Mouse (Mus musculus) embryonic facial prominence, embryonic 11.5 days (tissue): ENCODE data around the gene Fam110a. TPM values are rescaled to one million over a fixed set of nuclear protein-coding genes. Genes with fewer than 3 reads are reported as not detected.
"Not testable (repeated sequence)": the region's sequence is repeated elsewhere in the genome, so short reads cannot be mapped to it uniquely, and the experiment has no call there.

Experiments used
- ATAC-seq: fragments of 200-750 bp; cut with Nextera tagmentation; replicated peaks from 2 replicates; pipeline ENCODE4 v1.8.0; 2017; ENCODE audit warnings: low read depth; ENCODE audit not compliant: insufficient number of reproducible peaks, low FRiP score, low TSS enrichment
- DNase-seq: peaks from one replicate; pipeline ENCODE4 v3.0.0-alpha.2; 2015; ENCODE audit warnings: low spot score
- H3K27ac ChIP-seq: fragments of 300-500 bp; sonication (generic); replicated peaks from 2 replicates; pipeline ENCODE4 v1.5.1; 2014; ENCODE audit warnings: mild to moderate bottlenecking, low read depth, low read length, control low read depth
- H3K27me3 ChIP-seq: fragments of 300-500 bp; sonication (generic); 2 replicates; pipeline ENCODE4 v1.6.1; 2014; ENCODE audit warnings: mild to moderate bottlenecking, low read length, moderate library complexity, mixed read lengths; ENCODE audit not compliant: control insufficient read depth, insufficient read depth
- H3K36me3 ChIP-seq: fragments of 300-500 bp; sonication (generic); replicated peaks from 2 replicates; pipeline ENCODE4 v1.6.1; 2014; ENCODE audit warnings: low read depth, mild to moderate bottlenecking, low read length, moderate library complexity, mixed read lengths; ENCODE audit not compliant: control insufficient read depth, insufficient read depth
- H3K4me1 ChIP-seq: fragments of 300-500 bp; sonication (generic); 2 replicates; pipeline ENCODE4 v1.6.1; 2014; ENCODE audit warnings: low read length, mixed read lengths; ENCODE audit not compliant: control insufficient read depth, insufficient read depth
- H3K4me2 ChIP-seq: fragments of 300-500 bp; sonication (generic); 2 replicates; pipeline ENCODE4 v1.6.1; 2014; ENCODE audit warnings: low read depth, mild to moderate bottlenecking, control low read depth, low read length, moderate library complexity
- H3K4me3 ChIP-seq: fragments of 300-500 bp; sonication (generic); 2 replicates; pipeline ENCODE4 v1.5.1; 2014; ENCODE audit warnings: low read depth, low read length, control low read depth
- H3K9ac ChIP-seq: fragments of 300-500 bp; sonication (generic); replicated peaks from 2 replicates; pipeline ENCODE4 v1.6.1; 2014; ENCODE audit warnings: mild to moderate bottlenecking, control low read depth, low read length
- H3K9me3 ChIP-seq: fragments of 300-500 bp; sonication (generic); replicated peaks from 2 replicates; pipeline ENCODE4 v1.6.1; 2016; ENCODE audit warnings: mild to moderate bottlenecking, low read length, inconsistent platforms, mixed read lengths; ENCODE audit not compliant: control insufficient read depth
- WGBS: fragments of 180-500 bp; shearing (Covaris S2); extraction: QIAGEN DNeasy Blood & Tissue Kit; methylation state at CpG from one replicate; pipeline ENCODE4 v1.1.7; 2014; 5-methylcytosine and 5-hydroxymethylcytosine counted together
- polyA plus RNA-seq: library from polyadenylated mRNA; unstranded; fragments of >200 nt; fragmentation: Nextera tagmentation; extraction: Ambion mirVana; gene quantifications from 2 replicates; pipeline ENCODE4 v1.2.1, GENCODE M21; 2014

Gene Fam110a
- polyA plus RNA-seq, 1 experiment from 2014 or later, result 31.7 TPM

DNA sequence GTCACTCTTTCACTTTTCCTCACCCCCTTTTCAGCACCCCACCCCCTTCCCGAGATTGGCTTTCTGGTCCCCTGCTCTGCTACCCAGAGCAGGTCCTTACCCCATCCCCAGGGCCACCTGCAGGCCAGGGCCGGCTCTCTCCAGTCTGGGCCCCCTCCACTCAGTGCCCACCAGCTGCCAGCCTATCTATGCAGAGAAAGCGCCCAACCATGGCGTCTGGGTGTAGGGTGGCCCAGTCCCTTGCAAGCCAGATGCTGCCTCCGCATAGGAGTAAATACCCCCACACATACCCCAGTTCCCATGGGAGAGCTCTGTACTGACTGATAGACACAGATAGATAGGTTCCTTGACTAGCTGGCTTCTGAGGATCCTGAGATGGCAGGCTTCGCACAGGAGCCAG, 20.7 kb upstream of the Fam110a start:
- DNase-seq (no peak), ATAC-seq (no peak)
- WGBS, result 59% methylated on average over 6 of the region's 6 CpGs
- no peak overlapping the region for H3K9ac ChIP-seq
- peaks cover 10% of the 10 kb centered on the region; the same call in 1 of the 2 replicates for H3K27me3 ChIP-seq
- no peaks in the 10 kb centered on the region for H3K9me3 ChIP-seq
- no peak overlapping the region for H3K4me3 ChIP-seq
- no peak overlapping the region for H3K27ac ChIP-seq
- H3K36me3 ChIP-seq, result no peaks in the 10 kb centered on the region
- no peaks in the 10 kb centered on the region for H3K4me1 ChIP-seq
- H3K4me2 ChIP-seq, result no peak overlapping the region

DNA sequence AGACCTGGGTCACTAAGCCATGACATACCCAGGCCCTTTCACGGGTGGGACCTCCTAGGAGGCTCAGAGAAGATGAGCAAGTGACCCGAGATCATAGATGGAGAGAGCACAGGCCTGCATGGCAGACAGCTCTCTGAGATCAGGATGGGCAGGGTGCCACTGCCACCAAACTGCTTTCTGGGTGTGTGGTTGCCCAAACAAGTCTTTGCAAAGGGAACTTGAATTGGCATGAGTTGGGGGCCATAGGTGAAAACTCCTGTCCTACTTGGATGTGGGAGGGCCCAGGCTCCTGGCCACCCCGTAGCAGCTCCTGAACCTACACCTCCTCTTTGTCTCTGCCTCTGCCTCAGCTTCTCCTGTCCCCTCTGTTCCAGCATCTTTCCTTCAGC, 20.3 kb upstream of the Fam110a start:
- ATAC-seq (no peak), DNase-seq (no peak)
- H3K27ac ChIP-seq, result no peak overlapping the region
- H3K36me3 ChIP-seq, result no peaks in the 10 kb centered on the region
- H3K4me1 ChIP-seq, result no peaks in the 10 kb centered on the region
- no peaks in the 10 kb centered on the region for H3K9me3 ChIP-seq
- peaks cover 10% of the 10 kb centered on the region for H3K27me3 ChIP-seq
- no peak overlapping the region for H3K9ac ChIP-seq
- no peak overlapping the region for H3K4me2 ChIP-seq
- H3K4me3 ChIP-seq, result no peak overlapping the region
- WGBS, result 39% methylated on average over 3 of the region's 3 CpGs

- DNase-seq (no peak), ATAC-seq (no peak)
- Histone ChIP-seq H3K4me2 (no peak overlapping the region), H3K4me1 (no peaks in the 10 kb centered on the region), H3K9me3 (no peaks in the 10 kb centered on the region), H3K36me3 (no peaks in the 10 kb centered on the region), H3K27me3 (peaks cover 10% of the 10 kb centered on the region), H3K27ac (no peak overlapping the region), H3K9ac (no peak overlapping the region), H3K4me3 (no peak overlapping the region)
- 5% methylated on average over 20 of the region's 20 CpGs for WGBS
Measured at GRCm38 (mm10) chr2:151999669-152000290, 19.8 kb upstream of the Fam110a start.

GRCm38 (mm10) chr2:151998932-151999331, 18.9 kb upstream of the Fam110a start:
- Histone ChIP-seq H3K27me3 (peaks cover 10% of the 10 kb centered on the region), H3K9me3 (no peaks in the 10 kb centered on the region), H3K4me1 (no peaks in the 10 kb centered on the region), H3K4me3 (no peak overlapping the region), H3K4me2 (no peak overlapping the region), H3K9ac (no peak overlapping the region), H3K27ac (no peak overlapping the region), H3K36me3 (no peaks in the 10 kb centered on the region)
- DNase-seq (no peak), ATAC-seq (no peak)
- WGBS, result 71% methylated on average over 4 of the region's 4 CpGs

- ATAC-seq, result no peak
- H3K4me3 ChIP-seq, result no peak overlapping the region
- H3K4me1 ChIP-seq, result no peaks in the 10 kb centered on the region
- H3K9ac ChIP-seq, result no peak overlapping the region
- H3K27ac ChIP-seq, result no peak overlapping the region
- no peaks in the 10 kb centered on the region for H3K9me3 ChIP-seq
- peaks cover 10% of the 10 kb centered on the region for H3K27me3 ChIP-seq
- H3K4me2 ChIP-seq, result no peak overlapping the region
- no peak for DNase-seq
- no peaks in the 10 kb centered on the region for H3K36me3 ChIP-seq
- WGBS, result 71% methylated on average over 9 of the region's 9 CpGs
Measured at GRCm38 (mm10) chr2:151998505-151998899, 18.5 kb upstream of the Fam110a start.

DNA sequence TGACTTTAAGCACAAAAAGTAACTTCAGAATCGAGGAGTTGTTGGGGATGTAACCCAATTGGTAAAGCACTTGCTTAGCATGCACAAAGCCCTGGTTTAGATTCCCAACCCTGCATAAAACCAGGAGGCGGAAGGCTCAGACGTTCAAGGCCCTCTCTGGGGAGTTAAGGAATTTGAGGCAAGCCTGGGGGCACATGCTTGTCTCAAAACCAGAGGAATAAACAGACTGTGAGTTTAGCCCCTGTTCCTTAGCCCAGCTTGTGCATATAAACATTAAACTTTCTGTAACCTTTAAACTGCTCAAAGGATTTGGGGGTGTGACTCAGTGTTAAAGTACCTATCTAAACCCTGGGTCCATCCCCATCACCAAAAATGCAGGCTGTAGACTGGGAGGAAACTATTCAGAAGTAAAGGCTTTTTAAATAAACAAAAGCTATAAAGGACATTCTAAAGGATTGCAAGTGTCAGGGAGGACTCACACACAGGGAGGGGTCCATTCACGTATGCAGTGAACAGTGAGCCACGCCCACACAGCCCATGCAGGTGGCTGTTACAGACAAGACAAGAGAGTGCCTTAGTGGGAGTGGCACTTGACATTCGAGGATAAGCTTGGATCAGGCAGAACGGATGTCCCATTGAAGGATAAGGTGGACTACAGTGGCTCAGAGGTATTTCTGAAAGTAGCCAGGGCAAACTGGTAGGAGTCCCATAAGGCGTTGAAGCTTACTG, 17.9 kb upstream of the Fam110a start:
- Histone ChIP-seq H3K9ac (no peak overlapping the region), H3K27me3 (peaks cover 10% of the 10 kb centered on the region), H3K36me3 (no peaks in the 10 kb centered on the region), H3K27ac (no peak overlapping the region), H3K4me2 (no peak overlapping the region), H3K9me3 (no peaks in the 10 kb centered on the region), H3K4me3 (no peak overlapping the region), H3K4me1 (no peaks in the 10 kb centered on the region)
- ATAC-seq (no peak), DNase-seq (peak; percentile 45)
- WGBS, result 44% methylated on average over 8 of the region's 8 CpGs

DNA sequence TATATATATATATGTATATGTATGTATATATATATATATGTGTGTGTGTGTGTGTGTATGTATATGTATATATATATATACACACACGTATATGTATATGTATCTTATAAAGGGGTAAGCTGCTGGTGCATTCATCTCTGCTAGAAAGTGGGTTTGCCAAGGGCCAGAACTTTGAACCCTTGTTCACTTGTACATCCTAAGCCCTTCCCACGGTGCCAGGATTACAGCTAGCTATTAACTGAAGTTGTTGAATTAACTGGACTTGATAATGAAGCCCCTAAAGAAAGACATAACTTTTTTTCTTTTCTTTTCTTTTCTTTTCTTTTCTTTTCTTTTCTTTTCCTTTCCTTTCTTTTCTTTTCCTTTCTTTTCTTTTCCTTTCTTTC, 17.2 kb upstream of the Fam110a start:
- not testable (repeated sequence) for DNase-seq, H3K27ac ChIP-seq, H3K36me3 ChIP-seq, H3K9ac ChIP-seq, H3K27me3 ChIP-seq, ATAC-seq, H3K4me1 ChIP-seq, H3K4me3 ChIP-seq, H3K4me2 ChIP-seq, H3K9me3 ChIP-seq
- 51% methylated on average over 2 of the region's 2 CpGs for WGBS
